Mouse (Mus musculus) erythroblast, embryonic 14.5 days (primary cell): ENCODE results near the gene Utf1.

Experiments
- GATA1 ChIP-seq: IDR thresholded peaks from 2 replicates; pipeline ENCODE4 v1.6.1; 2012; ENCODE audit warnings: low read length, inconsistent platforms, mixed read lengths
- TAL1 ChIP-seq: IDR thresholded peaks from 3 replicates; pipeline ENCODE4 v1.6.1; 2012; ENCODE audit warnings: low read length, inconsistent platforms, mixed read lengths

- TF ChIP-seq GATA1 (no peak), TAL1 (no peak)
Measured at GRCm38 (mm10) chr7:139990864-139991394, 47.3 kb downstream of the Utf1 start.
